Mouse (Mus musculus) inflammation-experienced regulatory T-cells (primary cell): Measurements from ENCODE around the gene Olfr373. TPM values are rescaled to one million over a fixed set of nuclear protein-coding genes. Genes with fewer than 3 reads are reported as not detected.

ENCODE experiments used
- polyA plus RNA-seq, 2 experiments: library from polyadenylated mRNA; unstranded; fragments of 100-300 nt; shearing (Covaris generic); gene quantifications; one replicate each; pipeline ENCODE4 v1.2.1; 2017

Olfr373 gene
- polyA plus RNA-seq = 1 to 10 TPM in 1 of 2 experiments, under 1 TPM in 1; 0.41 to 1.5 TPM

DNA sequence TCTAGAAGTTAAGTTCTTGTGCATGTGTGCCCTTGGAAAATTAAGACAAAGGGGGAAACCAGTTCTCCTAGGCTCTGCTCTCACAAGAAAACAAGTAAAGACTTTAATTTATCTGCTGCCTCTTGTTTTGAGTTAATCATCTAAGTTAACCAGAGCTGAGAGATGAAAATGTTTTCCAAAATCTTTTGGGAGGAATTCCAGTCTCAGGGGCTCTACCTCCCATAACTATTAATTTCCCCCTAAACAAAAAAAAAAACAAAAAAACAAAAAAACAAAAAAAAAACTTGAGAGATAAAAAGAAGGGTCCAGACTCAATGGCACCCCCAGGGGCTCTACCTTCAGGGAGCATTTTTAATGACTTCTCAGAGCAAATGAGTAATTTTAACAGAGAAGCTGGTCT, at the start of gene Olfr373:
TSS of gene Olfr373 (plus strand) at position 301 of the 400 bp plus-strand sequence.

GRCm38 (mm10) chr8:72040918-72041317, 42.1 kb upstream of the Olfr373 start, which contains the start of gene Olfr372:
TSS of gene Olfr372 (plus strand) at chr8:72041218.

DNA sequence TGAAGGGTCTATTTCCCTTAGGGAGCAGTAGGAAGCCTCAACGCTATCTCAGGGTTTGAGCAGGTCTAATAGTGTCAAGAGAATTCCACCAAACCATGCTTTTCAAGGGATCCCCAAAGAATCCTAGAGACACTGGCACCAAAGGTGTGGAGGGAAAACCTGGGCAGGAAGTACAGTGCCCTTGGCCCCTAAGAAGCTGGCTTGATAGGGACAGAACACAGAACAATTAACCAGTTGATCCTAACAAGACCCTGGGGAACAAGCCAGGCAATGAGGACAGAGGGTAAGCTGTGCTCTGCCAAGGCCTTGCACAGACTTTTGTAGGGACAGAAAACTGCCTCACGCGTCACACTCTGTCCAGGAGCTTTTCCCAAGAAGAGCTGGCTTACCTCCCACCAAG, 23.8 kb downstream of the Olfr373 start, which contains the start of gene Olfr374:
TSS of gene Olfr374 (plus strand) at position 301 of the 400 bp plus-strand sequence.

GRCm38 (mm10) chr8:72134756-72135445, 51.9 kb downstream of the Olfr373 start, which contains the start of gene Tpm4:
TSS of gene Tpm4 (plus strand) at chr8:72134975.

Other genes starting within 250 kb of the Olfr373 start
- 10 to 100 TPM in 1 of 2 experiments, 1 to 10 TPM in 1; 7.9 to 11.5 TPM for gene Zfp709, start 201.2 kb upstream of the Olfr373 start, polyA plus RNA-seq
- 1 to 10 TPM; 7.0 TPM for gene Zfp882, start 174.6 kb upstream of the Olfr373 start, polyA plus RNA-seq
- 10 to 100 TPM; 14.4 to 15.8 TPM for gene Zfp617, start 174.5 kb upstream of the Olfr373 start, polyA plus RNA-seq
- gene Zfp961, start 132.1 kb upstream of the Olfr373 start, polyA plus RNA-seq = 10 to 100 TPM; 25.4 to 35.6 TPM
- 1 to 10 TPM; 2.0 to 5.3 TPM for gene Cyp4f18, start 73.6 kb upstream of the Olfr373 start, polyA plus RNA-seq
- 1 to 10 TPM in 1 of 2 experiments, under 1 TPM in 1; 0.45 to 2.3 TPM for gene Olfr372, start 42.0 kb upstream of the Olfr373 start, polyA plus RNA-seq
- under 1 TPM; 0.17 to 0.88 TPM for gene Olfr374, start 23.9 kb downstream of the Olfr373 start, polyA plus RNA-seq
- gene Tpm4, start 51.8 kb downstream of the Olfr373 start, polyA plus RNA-seq = 100 to 1,000 TPM; 270 to 278 TPM
- gene Rab8a, start 78.0 kb downstream of the Olfr373 start, polyA plus RNA-seq = 100 to 1,000 TPM; 155 to 202 TPM
- gene Hsh2d, start 106.5 kb downstream of the Olfr373 start, polyA plus RNA-seq = 10 to 100 TPM; 24.9 to 27.1 TPM
- under 1 TPM in 1 of 2 experiments, not detected in 1; 0.65 TPM for gene Cib3, start 129.7 kb downstream of the Olfr373 start, polyA plus RNA-seq
- not detected for gene Gm11034, start 130.5 kb downstream of the Olfr373 start, polyA plus RNA-seq
- 100 to 1,000 TPM; 105 to 112 TPM for gene Fam32a, start 136.6 kb downstream of the Olfr373 start, polyA plus RNA-seq
- gene Ap1m1, start 156.8 kb downstream of the Olfr373 start, polyA plus RNA-seq = 100 to 1,000 TPM; 160 to 194 TPM
- 10 to 100 TPM in 1 of 2 experiments, 1 to 10 TPM in 1; 3.4 to 12.4 TPM for gene Gm10282, start 222.1 kb downstream of the Olfr373 start, polyA plus RNA-seq
- gene Klf2, start 235.9 kb downstream of the Olfr373 start, polyA plus RNA-seq = 100 to 1,000 TPM; 349 to 689 TPM